Mouse (Mus musculus) heart, embryonic 11.5 days (tissue): ENCODE measurements at regions not wholly inside any gene's neighbourhood (a gene's known extent, or its start where the extent isn't known, plus 50 kb on each side); places are given as distances from the start of the nearest gene placed in this dataset.

Source experiments
- ATAC-seq: fragments of 200-750 bp; cut with Nextera tagmentation; replicated peaks from 2 replicates; pipeline ENCODE4 v1.8.0; 2017; ENCODE audit warnings: moderate library complexity; ENCODE audit not compliant: insufficient number of reproducible peaks, low FRiP score, low TSS enrichment
- H3K27ac ChIP-seq: fragments of 300-500 bp; sonication (generic); 2 replicates; pipeline ENCODE4 v1.5.1; 2014; ENCODE audit warnings: mild to moderate bottlenecking, low read depth, low read length
- H3K27me3 ChIP-seq: fragments of 300-500 bp; sonication (generic); 2 replicates; pipeline ENCODE4 v1.6.1; 2014; ENCODE audit warnings: mild to moderate bottlenecking, low read length, mixed read lengths; ENCODE audit not compliant: control insufficient read depth, insufficient read depth
- H3K36me3 ChIP-seq: fragments of 300-500 bp; sonication (generic); 2 replicates; pipeline ENCODE4 v1.6.1; 2014; ENCODE audit warnings: mild to moderate bottlenecking, low read length, moderate library complexity, mixed read lengths; ENCODE audit not compliant: control insufficient read depth, insufficient read depth
- H3K4me1 ChIP-seq: fragments of 300-500 bp; sonication (generic); 2 replicates; pipeline ENCODE4 v1.6.1; 2014; ENCODE audit warnings: low read length; ENCODE audit not compliant: control insufficient read depth, insufficient read depth
- H3K4me2 ChIP-seq: fragments of 300-500 bp; sonication (generic); 2 replicates; pipeline ENCODE4 v1.6.1; 2014; ENCODE audit warnings: mild to moderate bottlenecking, moderate library complexity
- H3K4me3 ChIP-seq: fragments of 300-500 bp; sonication (generic); 2 replicates; pipeline ENCODE4 v1.5.1; 2014; ENCODE audit warnings: low read depth, low read length
- H3K9ac ChIP-seq: fragments of 300-500 bp; sonication (generic); 2 replicates; pipeline ENCODE4 v1.6.1; 2014; ENCODE audit warnings: mild to moderate bottlenecking, low read depth, low read length, moderate library complexity
- H3K9me3 ChIP-seq: fragments of 300-500 bp; sonication (generic); replicated peaks from 2 replicates; pipeline ENCODE4 v1.6.1; 2016; ENCODE audit warnings: low read length; ENCODE audit not compliant: control insufficient read depth
- whole genome bisulfite sequencing: fragments of 180-500 bp; shearing (Covaris S2); extraction: QIAGEN DNeasy Blood & Tissue Kit; methylation state at CpG from one replicate; pipeline ENCODE4 v1.1.7; 2014; ENCODE audit not compliant: insufficient replicate concordance; 5-methylcytosine and 5-hydroxymethylcytosine counted together

- Histone ChIP-seq H3K27me3 (no peaks in the 10 kb centered on the region), H3K4me3 (no peak overlapping the region), H3K9me3 (no peaks in the 10 kb centered on the region), H3K4me1 (no peaks in the 10 kb centered on the region), H3K9ac (no peak overlapping the region), H3K27ac (no peak overlapping the region), H3K36me3 (no peaks in the 10 kb centered on the region), H3K4me2 (no peak overlapping the region)
- no peak for ATAC-seq
- WGBS, result 59% methylated on average over 9 of the region's 9 CpGs
Measured at GRCm38 (mm10) chr3:52643100-52643551, 373.9 kb downstream of the Cog6 start.

- Histone ChIP-seq H3K4me1 (no peaks in the 10 kb centered on the region), H3K36me3 (no peaks in the 10 kb centered on the region), H3K9me3 (no peaks in the 10 kb centered on the region), H3K27me3 (no peaks in the 10 kb centered on the region; the same call in 1 of the 2 replicates), H3K4me2 (no peak overlapping the region), H3K27ac (0 out of 2 replicates have a peak overlapping the region, but pooled peaks have one; percentile 57), H3K4me3 (no peak overlapping the region), H3K9ac (no peak overlapping the region)
- 75% methylated on average over 10 of the region's 10 CpGs for WGBS
- ATAC-seq, result no peak
Measured at GRCm38 (mm10) chr3:52641226-52642181, 373.4 kb downstream of the Foxo1 start.

- Histone ChIP-seq H3K9ac (no peak overlapping the region), H3K27ac (peak overlapping the region; percentile 23; the same call in 1 of the 2 replicates), H3K9me3 (no peaks in the 10 kb centered on the region), H3K4me2 (no peak overlapping the region), H3K27me3 (no peaks in the 10 kb centered on the region; the same call in 1 of the 2 replicates), H3K36me3 (no peaks in the 10 kb centered on the region), H3K4me1 (no peaks in the 10 kb centered on the region), H3K4me3 (no peak overlapping the region)
- 36% methylated on average over 16 of the region's 16 CpGs for WGBS
- peak; percentile 73 for ATAC-seq
Measured at GRCm38 (mm10) chr3:52640250-52641147, 372.4 kb downstream of the Foxo1 start.

GRCm38 (mm10) chr3:52638816-52639215 lies 370.7 kb downstream of the Foxo1 start:
- no peak for ATAC-seq
- Histone ChIP-seq H3K9me3 (no peaks in the 10 kb centered on the region), H3K36me3 (no peaks in the 10 kb centered on the region), H3K4me2 (no peak overlapping the region), H3K9ac (no peak overlapping the region), H3K27me3 (no peaks in the 10 kb centered on the region; the same call in 1 of the 2 replicates), H3K4me1 (no peaks in the 10 kb centered on the region), H3K27ac (no peak overlapping the region), H3K4me3 (no peak overlapping the region)
- 79% methylated on average over 5 of the region's 5 CpGs for WGBS

- Histone ChIP-seq H3K9me3 (no peaks in the 10 kb centered on the region), H3K27ac (no peak overlapping the region), H3K27me3 (no peaks in the 10 kb centered on the region; the same call in 1 of the 2 replicates), H3K36me3 (no peaks in the 10 kb centered on the region), H3K4me3 (no peak overlapping the region), H3K9ac (no peak overlapping the region), H3K4me2 (no peak overlapping the region), H3K4me1 (peaks cover 4% of the 10 kb centered on the region; the same call in 1 of the 2 replicates)
- peak; percentile 42 for ATAC-seq
- WGBS, result 51% methylated on average over 6 of the region's 6 CpGs
Measured at GRCm38 (mm10) chr3:52634353-52634752, 366.2 kb downstream of the Foxo1 start.

GRCm38 (mm10) chr3:52633491-52634100 lies 365.5 kb downstream of the Foxo1 start:
- no peak overlapping the region for H3K4me2 ChIP-seq
- peaks cover 4% of the 10 kb centered on the region; the same call in 1 of the 2 replicates for H3K4me1 ChIP-seq
- H3K9me3 ChIP-seq, result no peaks in the 10 kb centered on the region
- 66% methylated on average over 15 of the region's 15 CpGs for WGBS
- H3K27ac ChIP-seq, result no peak overlapping the region
- H3K4me3 ChIP-seq, result no peak overlapping the region
- H3K9ac ChIP-seq, result no peak overlapping the region
- no peak for ATAC-seq
- no peaks in the 10 kb centered on the region for H3K36me3 ChIP-seq
- H3K27me3 ChIP-seq, result no peaks in the 10 kb centered on the region; the same call in 1 of the 2 replicates

- Histone ChIP-seq H3K36me3 (no peaks in the 10 kb centered on the region), H3K4me1 (peaks cover 4% of the 10 kb centered on the region; the same call in 1 of the 2 replicates), H3K9ac (no peak overlapping the region), H3K27me3 (no peaks in the 10 kb centered on the region; the same call in 1 of the 2 replicates), H3K9me3 (no peaks in the 10 kb centered on the region), H3K27ac (no peak overlapping the region), H3K4me2 (no peak overlapping the region), H3K4me3 (no peak overlapping the region)
- no peak for ATAC-seq
- WGBS, result 68% methylated on average over 2 of the region's 2 CpGs
Measured at GRCm38 (mm10) chr3:52632635-52633034, 364.5 kb downstream of the Foxo1 start.

GRCm38 (mm10) chr3:52630209-52630608 lies 362.1 kb downstream of the Foxo1 start:
- no peaks in the 10 kb centered on the region for H3K27me3 ChIP-seq
- H3K4me2 ChIP-seq, result no peak overlapping the region
- H3K9ac ChIP-seq, result no peak overlapping the region
- WGBS, result 81% methylated on average over 5 of the region's 5 CpGs
- no peak overlapping the region for H3K27ac ChIP-seq
- ATAC-seq, result no peak
- peaks cover 4% of the 10 kb centered on the region; the same call in 1 of the 2 replicates for H3K4me1 ChIP-seq
- no peaks in the 10 kb centered on the region for H3K36me3 ChIP-seq
- H3K9me3 ChIP-seq, result no peaks in the 10 kb centered on the region
- no peak overlapping the region for H3K4me3 ChIP-seq
